Mouse (Mus musculus): ENCODE measurements around the gene Tsks.

The Tsks gene

DNA sequence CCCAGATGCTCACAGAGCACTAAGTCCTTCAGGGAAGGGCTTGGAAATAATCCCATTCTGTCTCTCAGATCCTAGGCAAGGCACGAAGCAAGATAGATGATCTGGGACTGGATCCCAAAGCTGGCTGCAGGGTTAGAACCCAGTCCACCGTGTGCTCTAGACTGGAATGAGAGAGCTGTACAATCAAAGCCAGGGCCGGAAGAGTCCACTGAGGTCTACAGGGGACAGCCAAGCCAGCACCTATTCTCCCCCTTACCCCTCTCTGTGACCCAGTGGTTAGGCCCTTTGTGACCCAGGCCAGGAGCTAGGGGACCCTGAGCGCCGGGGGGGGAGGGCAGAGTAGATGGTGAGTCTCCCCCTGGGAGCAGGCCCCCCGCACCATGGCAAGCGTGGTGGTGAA is at the start of gene Tsks:
TSS of gene Tsks (plus strand) at position 301 of the 400 bp plus-strand sequence.
- DNase-seq (ENCODE audit: low read depth, low spot score): no peak

DNA sequence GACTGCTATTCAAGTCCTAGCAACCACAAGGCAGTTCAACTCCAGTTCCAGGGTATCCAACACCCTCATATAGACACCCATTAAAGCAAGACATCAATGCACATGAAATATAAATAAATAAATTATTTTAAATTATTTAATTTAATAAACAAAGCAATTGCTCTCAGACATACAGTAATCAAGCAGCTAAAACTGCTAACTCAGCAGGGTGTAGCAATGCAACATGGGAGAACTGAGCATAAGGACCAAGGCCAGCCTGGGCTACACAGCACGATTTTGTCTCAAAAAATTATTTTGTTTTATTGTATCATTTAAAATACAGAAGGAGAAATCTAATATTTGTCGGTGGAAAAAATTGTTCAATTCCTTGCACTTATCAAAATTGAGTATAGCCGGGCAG is 48.8 kb upstream of the Tsks start:
- no peak for DNase-seq (ENCODE audit: low read depth, low spot score)

DNA sequence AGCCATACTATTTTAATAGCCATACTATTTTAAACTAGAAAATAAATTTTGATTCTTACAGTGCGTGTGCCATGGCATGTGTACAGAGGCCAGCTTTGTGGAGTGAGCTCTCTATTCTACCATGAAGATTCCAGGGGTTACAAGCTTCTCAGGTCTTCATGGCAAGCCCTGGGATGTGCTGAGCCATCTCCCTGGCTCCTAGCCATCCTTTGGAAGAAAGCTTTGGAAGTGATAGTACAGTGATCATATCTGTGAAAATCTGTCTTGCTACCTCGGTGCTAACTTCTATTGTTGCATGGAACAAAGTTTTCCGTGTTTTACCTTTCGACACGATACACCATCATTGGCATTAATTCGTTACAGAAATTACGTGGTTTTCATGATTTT is 47.8 kb upstream of the Tsks start:
- no peak for DNase-seq (ENCODE audit: low read depth, low spot score)

DNA sequence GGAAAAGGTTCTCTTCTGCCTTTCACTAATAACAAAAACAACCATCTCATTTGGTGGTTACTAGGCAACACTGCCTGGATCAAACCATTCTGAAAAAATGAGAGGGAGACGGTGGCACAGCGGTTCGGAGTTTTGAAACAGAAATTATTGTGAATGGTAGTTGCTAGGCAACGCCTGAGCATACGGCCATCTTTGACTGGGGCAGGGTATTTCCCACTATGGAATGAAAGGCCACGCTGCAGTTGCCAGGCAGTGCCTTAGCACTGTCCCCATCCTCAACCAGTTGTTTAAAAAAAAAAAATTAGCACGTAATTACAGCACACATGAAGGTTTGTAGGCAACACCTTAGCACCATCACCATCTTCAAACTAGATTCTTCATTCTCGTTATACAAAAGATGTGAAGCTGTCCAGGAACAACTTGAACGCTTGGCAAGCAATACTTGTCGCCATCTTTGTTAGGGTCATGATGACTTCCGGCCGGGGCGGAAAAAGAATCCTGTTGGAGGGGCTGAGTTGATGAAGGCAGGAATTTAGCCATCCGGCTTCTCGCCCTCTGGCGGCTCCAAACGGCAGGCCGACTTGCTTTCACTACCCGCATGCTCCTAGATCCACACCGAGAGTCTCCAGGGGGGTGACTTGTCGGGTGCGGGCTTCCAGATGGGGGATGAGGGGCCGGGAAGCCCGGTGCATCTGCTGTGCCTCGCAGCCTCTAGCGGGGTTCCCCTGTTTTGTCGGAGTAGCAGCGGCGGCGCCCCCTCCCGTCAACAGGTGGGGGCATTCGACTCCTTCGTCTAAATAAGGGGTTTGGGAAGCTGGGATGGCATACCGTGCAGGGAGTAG is 47.2 kb upstream of the Tsks start, which contains the start of gene Fuz:
TSS of gene Fuz (plus strand) at position 487 of the 842 bp plus-strand sequence.
- DNase-seq (ENCODE audit: low read depth, low spot score): peak; percentile 98

DNA sequence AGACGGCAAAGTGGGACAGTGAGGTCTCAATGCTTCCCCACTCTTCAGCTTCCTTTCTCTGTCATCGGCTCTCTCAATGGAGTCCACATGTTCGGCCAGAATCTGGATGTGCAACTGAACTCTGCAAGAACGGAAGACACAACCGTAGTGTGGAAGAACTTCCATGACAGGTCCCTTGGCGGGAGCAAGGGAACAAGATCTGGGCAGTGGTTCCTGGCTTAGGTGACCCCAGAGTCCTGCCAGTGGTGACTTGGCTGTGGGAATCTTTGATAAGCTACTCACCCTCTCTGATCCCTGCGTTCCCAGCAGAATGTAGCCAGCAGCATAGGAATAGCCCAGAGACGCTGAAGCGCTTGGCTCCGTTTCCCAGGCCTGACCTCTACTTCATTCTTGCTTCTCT is 46.5 kb upstream of the Tsks start:
- DNase-seq (ENCODE audit: low read depth, low spot score): no peak

DNA sequence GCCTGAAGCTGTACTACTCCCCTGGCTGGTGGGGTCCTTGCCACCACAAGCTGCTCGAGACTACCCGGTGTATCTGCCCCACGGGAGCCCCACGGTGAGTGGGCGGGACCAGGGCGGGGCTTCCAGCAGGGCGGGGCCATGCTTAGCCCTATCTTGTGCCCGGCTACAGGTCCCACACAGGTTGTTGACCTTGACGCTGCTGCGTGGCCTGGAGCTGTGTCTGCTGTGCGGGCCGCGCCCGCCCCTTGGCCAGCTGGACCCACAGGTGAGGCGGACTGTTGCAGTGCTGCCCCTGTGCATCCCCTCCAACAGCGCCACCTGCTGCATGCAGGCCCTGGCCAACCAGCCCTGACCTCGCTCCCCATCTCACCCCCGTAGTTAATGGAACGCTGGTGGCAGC is 44.4 kb upstream of the Tsks start:
- peak; percentile 31 for DNase-seq (ENCODE audit: low read depth, low spot score)

DNA sequence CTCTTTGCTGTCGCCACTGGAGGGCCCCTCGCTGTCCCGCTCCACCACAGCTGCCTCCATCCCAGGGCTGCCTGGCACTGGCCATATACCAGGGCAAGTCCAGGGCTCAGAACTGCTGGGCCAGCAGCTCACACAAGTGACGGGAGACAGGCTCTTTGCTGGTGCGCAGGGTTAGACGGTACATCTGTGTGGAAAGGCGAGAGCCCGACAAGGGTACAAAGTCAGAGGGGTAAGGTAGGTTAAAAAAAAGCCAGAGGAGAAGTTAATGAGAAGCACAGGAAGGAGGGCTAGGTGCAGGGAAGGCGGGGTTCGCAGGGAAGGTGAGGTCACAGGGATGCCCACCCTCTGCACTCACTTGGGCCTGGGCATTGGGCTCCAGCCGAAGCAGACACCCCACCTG is 42.4 kb upstream of the Tsks start:
- DNase-seq (ENCODE audit: low read depth, low spot score): no peak

DNA sequence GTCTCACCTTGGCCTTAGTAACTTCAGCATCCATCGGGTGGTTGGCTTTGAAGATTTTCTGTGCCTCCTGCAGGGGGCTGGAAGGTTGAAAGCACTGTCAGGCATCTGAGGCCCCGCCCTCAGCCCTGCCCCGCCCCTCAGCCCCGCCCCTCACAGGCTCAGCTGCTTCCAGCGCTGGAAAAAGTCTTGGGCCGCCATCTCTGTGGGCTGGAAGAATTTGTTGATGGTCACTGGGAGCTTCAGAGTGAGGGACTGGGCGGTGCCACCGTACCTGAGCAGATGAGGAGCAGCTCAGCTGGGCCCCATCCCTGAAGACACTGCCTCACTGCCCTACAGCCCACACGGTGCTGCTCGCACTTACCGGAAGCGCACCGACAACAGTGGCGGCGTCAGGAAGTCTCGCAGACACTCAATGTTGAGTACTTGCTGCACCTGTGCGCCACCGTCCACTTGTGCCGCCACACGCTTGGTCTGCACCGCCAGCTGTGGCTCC is 41.7 kb upstream of the Tsks start:
- peak; percentile 82 for DNase-seq (ENCODE audit: low read depth, low spot score)

DNA sequence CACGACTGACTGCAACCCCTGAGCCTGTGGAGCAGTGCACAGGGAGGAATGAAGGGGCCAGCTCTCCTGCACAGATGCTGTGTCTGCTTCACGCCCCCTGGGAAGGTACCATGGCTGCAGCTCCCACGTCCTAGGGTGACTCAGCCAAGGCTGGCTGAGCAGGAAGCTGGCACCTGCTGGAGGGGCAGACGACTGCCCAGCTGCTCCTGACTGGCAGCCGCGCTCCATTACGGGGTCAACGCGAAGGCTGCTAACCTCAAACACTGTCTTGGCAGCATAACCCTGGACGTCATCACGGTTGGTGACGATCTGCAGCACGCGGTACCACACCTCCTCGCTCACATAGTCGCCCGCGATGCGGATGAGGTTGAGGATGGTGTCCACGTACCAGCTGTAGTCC is 37.6 kb upstream of the Tsks start:
- DNase-seq (ENCODE audit: low read depth, low spot score): no peak

DNA sequence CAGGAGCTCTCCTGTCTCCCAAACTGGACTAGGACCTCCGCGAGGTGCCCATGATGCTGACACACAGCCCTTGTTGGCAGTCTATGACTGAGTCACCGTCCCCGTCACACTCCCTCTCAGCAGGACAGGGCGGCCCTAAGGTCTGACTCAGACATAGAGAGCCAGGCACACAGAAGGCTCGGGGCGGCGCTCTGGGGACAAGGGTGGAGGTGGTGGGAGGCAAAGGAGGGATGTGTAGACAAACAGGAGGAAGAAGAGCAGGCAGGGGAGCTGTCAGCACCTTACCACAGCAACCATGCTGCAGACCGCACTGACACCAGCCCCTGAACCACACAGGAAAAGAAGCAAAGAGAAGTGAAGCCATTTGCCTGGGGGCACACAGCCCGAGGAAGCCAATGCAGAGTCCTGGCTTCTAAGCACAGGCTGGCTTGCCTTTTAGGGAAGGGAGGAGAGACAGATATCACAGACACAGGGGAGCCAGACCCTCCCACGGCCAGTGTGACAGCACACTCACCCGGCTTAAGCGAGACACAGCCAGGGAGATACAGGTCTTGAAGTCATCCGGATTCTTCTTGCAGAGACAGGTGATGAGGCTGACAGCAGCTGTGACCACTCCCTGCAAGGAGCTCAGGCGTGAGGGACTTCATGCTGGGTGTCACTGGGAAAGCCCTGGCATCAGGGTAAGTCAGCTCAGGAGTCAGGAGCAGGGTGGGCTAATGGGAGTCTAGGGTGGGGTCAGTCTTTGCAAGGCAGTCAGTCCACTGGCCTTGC is 34.1 kb upstream of the Tsks start:
- DNase-seq (ENCODE audit: low read depth, low spot score): no peak

DNA sequence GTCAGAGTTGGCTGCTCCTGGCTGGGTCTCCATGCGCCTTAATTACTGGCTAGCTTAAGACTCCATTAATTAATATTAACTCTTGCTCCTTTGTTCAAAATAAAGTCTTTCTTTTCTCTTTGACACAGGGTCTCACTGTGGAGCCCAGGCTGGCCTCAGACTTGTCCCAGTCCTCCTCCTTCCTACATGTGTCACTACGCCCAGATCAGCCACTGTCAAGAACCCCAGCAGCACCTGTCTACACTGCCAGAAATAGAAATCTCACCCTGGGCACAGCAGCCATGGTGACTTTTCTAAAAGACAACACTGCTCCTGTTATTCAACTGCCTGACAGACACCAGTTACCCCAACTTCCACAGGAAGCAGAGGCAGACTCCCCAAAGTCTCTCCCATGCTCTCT is 28.6 kb upstream of the Tsks start:
- DNase-seq (ENCODE audit: low read depth, low spot score): no peak

DNA sequence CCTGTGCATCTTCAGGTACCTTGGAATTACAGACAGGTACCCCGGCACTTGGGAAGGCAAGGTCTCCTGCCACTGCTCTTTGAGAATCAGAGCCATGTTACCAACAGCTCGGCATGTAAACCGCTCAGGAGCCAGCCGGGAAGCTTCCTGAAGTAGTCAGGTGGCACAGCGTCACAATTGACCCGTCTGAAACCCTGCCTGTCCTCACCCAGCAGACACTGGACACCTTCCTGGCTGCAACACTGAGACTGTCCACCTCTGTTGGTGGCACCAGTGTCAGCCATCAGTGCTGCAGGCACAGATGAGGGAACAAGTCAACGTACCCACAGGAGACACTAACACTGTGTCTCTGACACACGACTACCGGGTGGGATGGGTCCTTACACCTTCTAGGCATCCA is 27.7 kb upstream of the Tsks start:
- DNase-seq (ENCODE audit: low read depth, low spot score): no peak

DNA sequence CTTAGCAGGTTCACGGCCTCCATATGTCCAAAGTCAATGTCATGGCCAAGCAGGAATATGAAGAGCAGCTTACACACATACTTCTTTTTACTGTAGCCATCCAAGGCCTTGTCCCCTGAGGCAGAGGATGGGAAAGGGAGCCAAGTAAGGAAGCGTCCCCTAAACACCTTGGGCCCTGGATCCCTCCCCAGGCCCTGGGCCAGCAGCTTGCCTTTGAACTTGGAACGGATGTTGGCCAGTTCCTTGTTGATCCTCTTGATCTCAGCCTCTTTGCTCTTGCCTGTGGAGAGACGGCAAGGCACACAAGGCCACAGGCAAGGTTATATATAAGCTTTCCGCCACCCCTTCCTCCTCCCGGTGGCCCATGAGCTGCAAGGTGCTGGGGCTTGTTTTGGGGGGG is 26.8 kb upstream of the Tsks start:
- DNase-seq (ENCODE audit: low read depth, low spot score): no peak

DNA sequence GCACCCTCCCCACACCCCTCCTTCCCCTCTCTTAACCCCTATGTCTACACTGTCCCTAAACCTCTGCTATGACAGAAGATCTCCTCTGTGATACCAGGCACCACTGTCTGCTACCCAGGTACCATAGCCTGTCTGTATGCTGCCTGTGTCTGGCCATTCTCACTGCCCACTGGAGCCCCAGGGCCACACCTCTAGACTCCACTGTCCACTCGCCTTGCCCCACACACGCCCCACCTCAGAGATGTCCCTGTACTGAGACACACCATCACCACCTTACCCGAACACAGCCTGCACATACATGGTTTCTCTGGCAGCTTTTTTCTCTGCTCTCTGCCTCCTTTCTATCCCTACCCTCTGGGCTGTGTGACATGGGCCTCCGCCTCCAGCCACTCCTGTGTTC is 26.1 kb upstream of the Tsks start:
- no peak for DNase-seq (ENCODE audit: low read depth, low spot score)

DNA sequence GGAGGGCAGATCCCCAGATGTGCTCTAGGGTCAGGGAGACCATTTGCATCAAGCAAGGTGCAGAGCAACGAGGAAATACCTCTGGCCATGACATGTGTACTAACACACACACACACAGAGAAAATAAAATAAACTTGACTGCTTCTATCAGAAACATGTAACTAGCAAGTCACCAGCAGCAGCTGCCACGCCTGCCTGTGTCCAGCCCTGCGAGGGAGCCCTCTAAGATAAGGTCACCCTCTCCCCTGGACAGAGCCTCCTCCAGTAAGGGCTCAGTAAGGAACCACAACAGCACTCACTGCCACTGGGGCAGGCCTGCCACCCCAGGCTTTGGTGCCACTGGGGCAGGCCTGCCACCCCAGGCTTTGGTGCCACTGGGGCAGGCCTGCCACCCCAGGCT is 24.8 kb upstream of the Tsks start:
- no peak for DNase-seq (ENCODE audit: low read depth, low spot score)

DNA sequence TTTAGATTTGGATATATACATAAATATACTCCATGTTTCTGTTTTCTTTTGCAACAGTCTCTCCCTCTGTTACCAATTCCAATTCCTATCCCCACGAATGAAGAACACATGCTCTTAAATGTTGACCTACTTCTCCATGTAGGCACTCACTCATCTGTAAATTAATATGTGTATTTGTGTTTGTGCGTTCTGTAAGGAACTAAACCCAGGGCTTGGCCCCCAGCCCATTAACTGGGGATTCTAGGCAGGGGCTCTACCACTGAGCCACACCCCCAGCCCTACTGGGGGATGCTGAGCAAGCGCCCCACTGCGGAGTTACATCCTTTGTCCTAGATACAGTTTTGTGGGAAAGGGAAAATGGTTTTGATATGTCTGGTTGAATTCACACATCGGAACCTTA is 23.9 kb upstream of the Tsks start:
- no peak for DNase-seq (ENCODE audit: low read depth, low spot score)

DNA sequence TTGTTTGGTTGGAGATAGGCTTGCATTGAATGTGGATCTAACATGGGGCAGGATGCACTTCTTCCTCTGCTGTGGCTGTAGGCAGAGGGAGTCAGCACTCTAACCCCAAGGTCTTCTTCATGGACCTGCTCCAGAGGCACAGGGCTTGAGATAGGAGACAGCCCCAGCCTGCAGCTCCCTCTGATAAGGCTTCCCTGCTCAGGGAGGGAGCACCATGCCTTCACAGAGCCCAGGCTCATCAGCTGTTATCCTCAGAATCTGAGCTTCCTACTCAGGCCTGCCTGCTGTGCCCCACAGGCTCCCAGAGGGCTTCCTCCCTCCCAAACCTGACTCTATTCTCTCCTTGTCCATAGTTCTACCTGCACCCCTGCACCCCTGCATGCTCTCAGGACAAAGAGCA is 20.5 kb upstream of the Tsks start:
- no peak for DNase-seq (ENCODE audit: low read depth, low spot score)

DNA sequence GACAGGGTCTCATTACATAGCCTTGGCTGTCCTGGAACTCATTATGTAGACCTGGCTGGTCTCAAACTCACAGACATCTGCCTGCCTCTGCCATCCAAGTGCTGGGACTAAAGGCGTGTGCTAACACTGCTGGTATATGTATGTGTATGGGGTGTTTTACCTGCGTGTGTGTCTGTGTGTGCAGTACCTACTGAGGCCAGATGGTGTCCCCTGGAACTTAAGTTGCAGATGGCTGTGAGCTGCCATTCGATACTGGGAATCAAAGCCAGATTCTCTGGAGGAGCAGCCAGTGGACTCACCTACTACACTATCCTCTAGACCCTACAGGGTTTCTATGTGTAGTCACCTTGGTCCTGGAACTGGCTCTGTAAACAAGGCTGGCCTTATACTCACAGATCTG is 17.5 kb upstream of the Tsks start:
- peak; percentile 70 for DNase-seq (ENCODE audit: low read depth, low spot score)

DNA sequence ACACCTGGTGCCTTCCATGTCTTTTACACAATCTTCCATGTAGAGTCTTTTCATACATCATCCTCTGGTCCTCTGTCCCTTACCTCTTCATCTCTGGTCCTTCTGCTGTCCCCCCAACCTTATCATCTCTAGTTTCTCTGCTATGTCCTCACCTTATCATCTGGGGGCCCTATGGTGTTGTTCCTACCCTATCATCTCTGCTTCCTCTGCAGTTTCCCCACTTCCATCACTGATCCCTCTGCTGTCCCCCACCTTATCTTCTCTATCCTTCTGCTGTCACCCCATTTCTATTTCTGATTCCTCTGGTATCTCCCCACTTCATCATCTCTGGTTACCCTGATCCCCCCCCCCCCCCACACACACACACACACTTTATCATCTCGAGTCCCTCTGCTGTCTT is 14.4 kb upstream of the Tsks start:
- no peak for DNase-seq (ENCODE audit: low read depth, low spot score)

DNA sequence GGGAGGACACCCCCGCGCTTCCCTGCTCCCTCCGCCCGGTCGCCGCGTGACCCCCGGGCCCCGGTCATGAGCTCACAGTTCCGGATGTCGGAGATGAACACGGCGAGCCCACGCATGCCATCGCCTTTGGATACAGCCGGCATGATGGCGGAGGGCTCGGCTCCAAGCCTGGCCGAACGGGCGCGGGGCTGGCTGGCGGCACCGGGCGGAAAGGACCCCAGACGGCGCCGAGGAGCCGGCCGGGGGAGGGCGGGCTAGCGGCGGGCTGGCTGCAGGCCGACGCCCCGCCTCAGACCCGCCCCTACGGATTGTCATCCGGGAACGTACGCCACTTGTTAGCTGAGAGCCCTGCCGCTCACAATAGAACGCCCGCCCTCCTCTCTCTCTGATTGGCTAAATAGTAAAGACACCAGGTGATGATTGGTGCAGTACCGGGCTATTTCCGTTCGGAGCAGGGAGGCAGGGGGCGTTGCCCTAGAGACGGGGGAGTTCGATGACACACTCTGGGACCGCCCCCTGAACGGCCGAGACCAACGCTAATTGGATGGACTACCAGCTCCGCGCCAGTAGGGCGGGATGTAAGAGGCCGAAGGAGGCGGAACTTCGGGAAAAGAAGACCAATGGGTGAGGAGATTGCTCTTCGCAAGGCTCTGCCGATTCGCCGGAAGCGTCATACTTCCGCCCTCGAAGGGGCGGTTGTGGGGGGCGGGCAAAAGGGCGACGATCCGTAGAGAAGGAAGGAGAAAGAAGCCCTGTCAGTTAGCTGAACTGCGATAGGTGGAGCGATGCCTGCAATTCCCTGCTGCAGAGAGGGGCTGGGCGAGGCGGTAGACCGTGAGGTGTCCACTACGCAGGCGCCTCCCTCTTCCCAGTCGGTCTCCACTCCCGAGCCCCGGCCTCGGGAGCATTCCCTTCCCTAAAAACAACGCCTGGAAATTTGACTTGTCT is 13.5 kb upstream of the Tsks start, which contains the start of gene Ap2a1:
TSS of gene Ap2a1 (minus strand) at position 293 of the 948 bp plus-strand sequence.
- peak; percentile 100 for DNase-seq (ENCODE audit: low read depth, low spot score)

DNA sequence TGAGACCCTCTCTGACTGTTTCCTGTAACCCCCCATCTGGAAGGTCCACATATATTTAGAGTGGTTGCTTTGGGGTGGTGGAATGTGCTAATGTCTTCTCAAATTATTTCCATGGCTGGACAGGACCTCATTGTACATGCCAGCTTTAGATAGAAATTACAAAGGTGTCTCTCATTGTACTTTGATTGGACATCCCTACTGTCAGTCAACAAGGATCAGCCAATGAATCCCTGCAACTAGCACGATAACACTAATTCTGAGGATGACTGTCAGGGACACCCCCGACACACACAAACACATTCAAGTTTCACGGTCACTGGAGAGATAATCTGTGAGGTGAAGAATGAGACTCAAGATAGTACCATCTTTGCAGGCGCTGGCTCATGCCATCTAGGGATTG is 4.3 kb upstream of the Tsks start:
- DNase-seq (ENCODE audit: low read depth, low spot score): no peak

DNA sequence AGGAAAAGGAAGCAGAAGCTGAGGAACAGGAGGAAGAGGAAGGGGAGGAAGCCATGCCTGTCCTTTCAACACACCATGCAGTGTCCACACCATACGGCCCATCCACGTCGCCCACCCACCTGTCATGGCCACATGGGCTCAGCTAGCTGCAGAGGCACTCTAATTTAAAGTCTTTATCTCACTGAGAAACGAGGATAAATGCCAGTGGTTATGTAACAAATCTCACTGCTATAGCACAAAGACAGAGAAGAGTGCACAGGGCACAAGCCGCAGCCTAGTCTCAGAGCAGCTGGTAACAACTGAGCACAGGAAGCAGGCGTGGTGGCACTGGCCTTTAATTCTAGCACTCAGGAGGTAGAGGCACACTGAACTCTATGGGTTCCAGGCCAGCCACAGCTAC is 6.9 kb downstream of the Tsks start:
- no peak for DNase-seq (ENCODE audit: low read depth, low spot score)

All from A20 (cell line).